Mouse (Mus musculus): ENCODE data around the gene Pde4d. TPM values are rescaled to one million over a fixed set of nuclear protein-coding genes. Genes with fewer than 3 reads are reported as not detected.
A peak's percentile ranks its signal among the peaks of the same experiment; 100 is the strongest.

Gene Pde4d
- polyA plus RNA-seq, 1 experiment from 2014 or later = 12.9 TPM

GRCm38 (mm10) chr13:109685296-109686115 lies 1235.8 kb downstream of the Pde4d start:
- under 1% methylated on average over 29 of the region's 29 CpGs for WGBS (ENCODE audit: insufficient replicate concordance)

GRCm38 (mm10) chr13:109686116-109686876 lies 1236.5 kb downstream of the Pde4d start:
- peak; percentile 19 for ATAC-seq (ENCODE audit: low read depth)
- 8% methylated on average over 4 of the region's 4 CpGs for WGBS (ENCODE audit: insufficient replicate concordance)
- Histone ChIP-seq H3K9ac (ENCODE audit: low read depth, low read length) (peak overlapping the region; percentile 85), H3K4me1 (ENCODE audit: control insufficient read depth, low read depth, low read length) (peaks cover 39% of the 10 kb centered on the region), H3K4me2 (ENCODE audit: low read depth, low read length) (peak overlapping the region; percentile 58), H3K4me3 (ENCODE audit: low read depth, low read length) (peak overlapping the region; percentile 76), H3K27me3 (ENCODE audit: control insufficient read depth, insufficient read depth, low read depth, low read length) (no peaks in the 10 kb centered on the region), H3K9me3 (replicated peaks; ENCODE audit: control insufficient read depth, low read length) (no peaks in the 10 kb centered on the region), H3K36me3 (ENCODE audit: control insufficient read depth, insufficient read depth) (no peaks in the 10 kb centered on the region), H3K27ac (ENCODE audit: low read length) (peak overlapping the region; percentile 94)

More at GRCm38 (mm10) chr13:109685296-109686115, 1235.8 kb downstream of the Pde4d start:
- no peaks in the 10 kb centered on the region for H3K9me3 ChIP-seq (replicated peaks; ENCODE audit: control insufficient read depth, low read length)
- peaks cover 39% of the 10 kb centered on the region for H3K4me1 ChIP-seq (ENCODE audit: control insufficient read depth, low read depth, low read length)
- H3K27me3 ChIP-seq (ENCODE audit: control insufficient read depth, insufficient read depth, low read depth, low read length) = no peaks in the 10 kb centered on the region
- peak overlapping the region; percentile 85 for H3K9ac ChIP-seq (ENCODE audit: low read depth, low read length)
- peak overlapping the region; percentile 94 for H3K27ac ChIP-seq (ENCODE audit: low read length)
- peak overlapping the region; percentile 58 for H3K4me2 ChIP-seq (ENCODE audit: low read depth, low read length)
- no peaks in the 10 kb centered on the region for H3K36me3 ChIP-seq (ENCODE audit: control insufficient read depth, insufficient read depth)
- peak overlapping the region; percentile 76 for H3K4me3 ChIP-seq (ENCODE audit: low read depth, low read length)
- peak; percentile 71 for ATAC-seq (ENCODE audit: low read depth)

GRCm38 (mm10) chr13:109686906-109687305 lies 1237.2 kb downstream of the Pde4d start:
- Histone ChIP-seq H3K4me2 (ENCODE audit: low read depth, low read length) (peak overlapping the region; percentile 58), H3K4me1 (ENCODE audit: control insufficient read depth, low read depth, low read length) (peaks cover 35% of the 10 kb centered on the region), H3K9me3 (replicated peaks; ENCODE audit: control insufficient read depth, low read length) (no peaks in the 10 kb centered on the region), H3K9ac (ENCODE audit: low read depth, low read length) (peak overlapping the region; percentile 67), H3K36me3 (ENCODE audit: control insufficient read depth, insufficient read depth) (no peaks in the 10 kb centered on the region), H3K27me3 (ENCODE audit: control insufficient read depth, insufficient read depth, low read depth, low read length) (no peaks in the 10 kb centered on the region), H3K27ac (ENCODE audit: low read length) (peak overlapping the region; percentile 79), H3K4me3 (ENCODE audit: low read depth, low read length) (peak overlapping the region; percentile 76)
- 13% methylated on average over 3 of the region's 3 CpGs for WGBS (ENCODE audit: insufficient replicate concordance)
- no peak for ATAC-seq (ENCODE audit: low read depth)

GRCm38 (mm10) chr13:109688195-109688594 lies 1238.4 kb downstream of the Pde4d start:
- peak; percentile 20; the same call in 1 of the 2 replicates for ATAC-seq (ENCODE audit: low read depth)
- H3K36me3 ChIP-seq (ENCODE audit: control insufficient read depth, insufficient read depth) = no peaks in the 10 kb centered on the region
- no peaks in the 10 kb centered on the region for H3K9me3 ChIP-seq (replicated peaks; ENCODE audit: control insufficient read depth, low read length)
- no peaks in the 10 kb centered on the region for H3K27me3 ChIP-seq (ENCODE audit: control insufficient read depth, insufficient read depth, low read depth, low read length)
- H3K4me2 ChIP-seq (ENCODE audit: low read depth, low read length) = peak overlapping the region; percentile 76
- H3K4me1 ChIP-seq (ENCODE audit: control insufficient read depth, low read depth, low read length) = peaks cover 36% of the 10 kb centered on the region
- H3K9ac ChIP-seq (ENCODE audit: low read depth, low read length) = peak overlapping the region; percentile 44; the same call in 1 of the 2 replicates
- peak overlapping the region; percentile 85 for H3K27ac ChIP-seq (ENCODE audit: low read length)
- H3K4me3 ChIP-seq (ENCODE audit: low read depth, low read length) = peak overlapping the region; percentile 59
- WGBS (ENCODE audit: insufficient replicate concordance) = 18% methylated on average over 2 of the region's 2 CpGs

GRCm38 (mm10) chr13:109689176-109689575 lies 1239.4 kb downstream of the Pde4d start:
- peak overlapping the region; percentile 76 for H3K4me2 ChIP-seq (ENCODE audit: low read depth, low read length)
- WGBS (ENCODE audit: insufficient replicate concordance) = 74% methylated on average over 3 of the region's 3 CpGs
- H3K4me1 ChIP-seq (ENCODE audit: control insufficient read depth, low read depth, low read length) = peaks cover 34% of the 10 kb centered on the region
- no peaks in the 10 kb centered on the region for H3K36me3 ChIP-seq (ENCODE audit: control insufficient read depth, insufficient read depth)
- H3K9ac ChIP-seq (ENCODE audit: low read depth, low read length) = 0 out of 2 replicates have a peak overlapping the region, but pooled peaks have one; percentile 39
- no peak overlapping the region for H3K4me3 ChIP-seq (ENCODE audit: low read depth, low read length)
- ATAC-seq (ENCODE audit: low read depth) = no peak
- H3K27me3 ChIP-seq (ENCODE audit: control insufficient read depth, insufficient read depth, low read depth, low read length) = no peaks in the 10 kb centered on the region
- peak overlapping the region; percentile 62 for H3K27ac ChIP-seq (ENCODE audit: low read length)
- H3K9me3 ChIP-seq (replicated peaks; ENCODE audit: control insufficient read depth, low read length) = no peaks in the 10 kb centered on the region

- peak; percentile 62 for ATAC-seq (ENCODE audit: low read depth)
- Histone ChIP-seq H3K4me2 (ENCODE audit: low read depth, low read length) (peak overlapping the region; percentile 50), H3K27me3 (ENCODE audit: control insufficient read depth, insufficient read depth, low read depth, low read length) (no peaks in the 10 kb centered on the region), H3K9ac (ENCODE audit: low read depth, low read length) (peak overlapping the region; percentile 38), H3K9me3 (replicated peaks; ENCODE audit: control insufficient read depth, low read length) (no peaks in the 10 kb centered on the region), H3K27ac (ENCODE audit: low read length) (peak overlapping the region; percentile 83), H3K4me3 (ENCODE audit: low read depth, low read length) (peak overlapping the region; percentile 37), H3K36me3 (ENCODE audit: control insufficient read depth, insufficient read depth) (no peaks in the 10 kb centered on the region), H3K4me1 (ENCODE audit: control insufficient read depth, low read depth, low read length) (peaks cover 32% of the 10 kb centered on the region)
- WGBS (ENCODE audit: insufficient replicate concordance) = 33% methylated on average over 5 of the region's 5 CpGs
Observed at GRCm38 (mm10) chr13:109690558-109690957, 1240.8 kb downstream of the Pde4d start.

- Histone ChIP-seq H3K27me3 (ENCODE audit: control insufficient read depth, insufficient read depth, low read depth, low read length) (no peaks in the 10 kb centered on the region), H3K4me1 (ENCODE audit: control insufficient read depth, low read depth, low read length) (peaks cover 32% of the 10 kb centered on the region), H3K36me3 (ENCODE audit: control insufficient read depth, insufficient read depth) (peaks cover 2% of the 10 kb centered on the region; the same call in 1 of the 2 replicates), H3K9me3 (replicated peaks; ENCODE audit: control insufficient read depth, low read length) (no peaks in the 10 kb centered on the region), H3K27ac (ENCODE audit: low read length) (peak overlapping the region; percentile 63; the same call in 1 of the 2 replicates), H3K4me2 (ENCODE audit: low read depth, low read length) (no peak overlapping the region), H3K4me3 (ENCODE audit: low read depth, low read length) (no peak overlapping the region), H3K9ac (ENCODE audit: low read depth, low read length) (no peak overlapping the region)
- 50% methylated on average over 3 of the region's 3 CpGs for WGBS (ENCODE audit: insufficient replicate concordance)
- ATAC-seq (ENCODE audit: low read depth) = no peak
Observed at GRCm38 (mm10) chr13:109692851-109693250, 1243.1 kb downstream of the Pde4d start.

- ATAC-seq (ENCODE audit: low read depth) = 0 out of 2 replicates have a peak, but pooled peaks have one; percentile 9
- Histone ChIP-seq H3K36me3 (ENCODE audit: control insufficient read depth, insufficient read depth) (peaks cover 4% of the 10 kb centered on the region; the same call in 1 of the 2 replicates), H3K4me1 (ENCODE audit: control insufficient read depth, low read depth, low read length) (peaks cover 32% of the 10 kb centered on the region), H3K4me2 (ENCODE audit: low read depth, low read length) (no peak overlapping the region), H3K9ac (ENCODE audit: low read depth, low read length) (no peak overlapping the region), H3K27me3 (ENCODE audit: control insufficient read depth, insufficient read depth, low read depth, low read length) (no peaks in the 10 kb centered on the region), H3K9me3 (replicated peaks; ENCODE audit: control insufficient read depth, low read length) (no peaks in the 10 kb centered on the region), H3K4me3 (ENCODE audit: low read depth, low read length) (no peak overlapping the region), H3K27ac (ENCODE audit: low read length) (no peak overlapping the region)
- WGBS (ENCODE audit: insufficient replicate concordance) = 45% methylated on average over 2 of the region's 2 CpGs
Observed at GRCm38 (mm10) chr13:109693769-109694168, 1244.0 kb downstream of the Pde4d start.
